ENCODE assay signal across 11 mouse cellular contexts in genomic region chr3:96546880-96547279, GRCm38 (mm10). TPM values are rescaled to one million over a fixed set of nuclear protein-coding genes. Genes with fewer than 3 reads are reported as not detected.
A peak's percentile ranks its signal among the peaks of the same experiment; 100 is the strongest.
DNase-seq lines count a peak whose midpoint lies in the region; ATAC-seq lines count a peak whose summit lies in the region.
"Had no signal": no experiment of that assay in that cellular context is flagged by ENCODE, and none has a peak within 500 bp of the region (broad histone marks: within the 10 kb centered on the region; RNA-seq: fewer than 3 reads in every experiment).

No protein-coding gene starts in this region.

- H3K4me3 ChIP-seq in heart, embryonic 14.5 days (ENCODE audit: control insufficient read depth in 1 of 2, insufficient read depth in 1 of 2, low read depth in 1 of 2, low read length in 2 of 2) = no peak overlapping the region
- no peak overlapping the region for H3K4me3 ChIP-seq in midbrain, embryonic 14.5 days (replicated peaks; ENCODE audit: low read depth, low read length)
- no peak overlapping the region for H3K4me3 ChIP-seq in midbrain, embryonic 15.5 days
- no peak overlapping the region for H3K4me3 ChIP-seq in embryonic facial prominence, embryonic 14.5 days (ENCODE audit: low read depth, low read length)
- H3K4me3 ChIP-seq in neural tube, embryonic 15.5 days (replicated peaks) = no peak overlapping the region
- H3K4me3 ChIP-seq: erythroblast, embryonic 14.5 days; limb, embryonic 15.5 days had no signal

- H3K9me3 ChIP-seq in heart, embryonic 14.5 days (ENCODE audit: control insufficient read depth, low read length) = no peaks in the 10 kb centered on the region
- no peaks in the 10 kb centered on the region for H3K9me3 ChIP-seq in midbrain, embryonic 14.5 days (ENCODE audit: control insufficient read depth, low read length)
- H3K9me3 ChIP-seq in midbrain, embryonic 15.5 days = no peaks in the 10 kb centered on the region
- H3K9me3 ChIP-seq in embryonic facial prominence, embryonic 14.5 days (ENCODE audit: control insufficient read depth, low read length) = no peaks in the 10 kb centered on the region
- H3K9me3 ChIP-seq in neural tube, embryonic 15.5 days (replicated peaks) = no peaks in the 10 kb centered on the region
- H3K9me3 ChIP-seq: limb, embryonic 15.5 days had no signal

- no peaks in the 10 kb centered on the region; the same call in 1 of the 2 replicates for H3K27me3 ChIP-seq in heart, embryonic 14.5 days (ENCODE audit: control insufficient read depth, insufficient read depth, low read length)
- peaks cover 4% of the 10 kb centered on the region; the same call in 1 of the 2 replicates for H3K27me3 ChIP-seq in midbrain, embryonic 14.5 days (ENCODE audit: control insufficient read depth, insufficient read depth, low read length)
- H3K27me3 ChIP-seq in midbrain, embryonic 15.5 days (replicated peaks) = peaks cover 7% of the 10 kb centered on the region; the same call in 1 of the 2 replicates
- H3K27me3 ChIP-seq in embryonic facial prominence, embryonic 14.5 days (replicated peaks; ENCODE audit: control insufficient read depth, insufficient read depth, low read length) = no peaks in the 10 kb centered on the region
- no peaks in the 10 kb centered on the region for H3K27me3 ChIP-seq in neural tube, embryonic 15.5 days (replicated peaks)
- H3K27me3 ChIP-seq: limb, embryonic 15.5 days had no signal

- H3K9ac ChIP-seq in heart, embryonic 14.5 days (ENCODE audit: low read length) = no peak overlapping the region
- no peak overlapping the region for H3K9ac ChIP-seq in midbrain, embryonic 14.5 days (replicated peaks; ENCODE audit: low read length)
- H3K9ac ChIP-seq in midbrain, embryonic 15.5 days = no peak overlapping the region
- no peak overlapping the region for H3K9ac ChIP-seq in embryonic facial prominence, embryonic 14.5 days (ENCODE audit: low read depth, low read length)
- no peak overlapping the region for H3K9ac ChIP-seq in neural tube, embryonic 15.5 days (replicated peaks)
- H3K9ac ChIP-seq: limb, embryonic 15.5 days had no signal

- ATAC-seq in heart, embryonic 14.5 days (ENCODE audit: insufficient number of reproducible peaks, insufficient read depth, low FRiP score, low read depth) = no peak
- ATAC-seq in midbrain, embryonic 14.5 days (ENCODE audit: low FRiP score, low TSS enrichment) = no peak
- ATAC-seq in midbrain, embryonic 15.5 days (replicated peaks) = no peak
- ATAC-seq in embryonic facial prominence, embryonic 14.5 days (ENCODE audit: low read depth) = 0 out of 2 replicates have a peak, but pooled peaks have one; percentile 10
- ATAC-seq in neural tube, embryonic 15.5 days (ENCODE audit: low FRiP score) = no peak

- peak overlapping the region; percentile 31; the same call in 1 of the 2 replicates for H3K4me2 ChIP-seq in heart, embryonic 14.5 days (ENCODE audit: low read length)
- peak overlapping the region; percentile 13; the same call in 1 of the 2 replicates for H3K4me2 ChIP-seq in midbrain, embryonic 14.5 days (ENCODE audit: low read length)
- H3K4me2 ChIP-seq in midbrain, embryonic 15.5 days = no peak overlapping the region
- no peak overlapping the region for H3K4me2 ChIP-seq in embryonic facial prominence, embryonic 14.5 days (ENCODE audit: low read depth, low read length)
- peak overlapping the region; percentile 20; the same call in 1 of the 2 replicates for H3K4me2 ChIP-seq in neural tube, embryonic 15.5 days

- H3K27ac ChIP-seq in heart, embryonic 14.5 days (replicated peaks in 1 of 2; ENCODE audit: control insufficient read depth in 1 of 2, insufficient read depth in 1 of 2, low read depth in 2 of 2, low read length in 2 of 2) = no peak overlapping the region
- H3K27ac ChIP-seq in midbrain, embryonic 14.5 days (replicated peaks; ENCODE audit: low read depth, low read length) = no peak overlapping the region
- no peak overlapping the region for H3K27ac ChIP-seq in midbrain, embryonic 15.5 days
- H3K27ac ChIP-seq in embryonic facial prominence, embryonic 14.5 days (replicated peaks; ENCODE audit: low read depth, low read length) = no peak overlapping the region
- H3K27ac ChIP-seq in neural tube, embryonic 15.5 days (replicated peaks) = no peak overlapping the region
- H3K27ac ChIP-seq: limb, embryonic 15.5 days had no signal

- WGBS in heart, embryonic 14.5 days = 32% methylated on average over 4 of the region's 4 CpGs
- 49% methylated on average over 4 of the region's 4 CpGs for WGBS in midbrain, embryonic 14.5 days
- WGBS in midbrain, embryonic 15.5 days = 47% methylated on average over 4 of the region's 4 CpGs
- whole genome bisulfite sequencing in embryonic facial prominence, embryonic 14.5 days = 55% methylated on average over 4 of the region's 4 CpGs
- WGBS in neural tube, embryonic 15.5 days = 51% methylated on average over 4 of the region's 4 CpGs

- DNase-seq in heart, postnatal 4 days = no peak
- no peak for DNase-seq in midbrain, embryonic 14.5 days
- no peak for DNase-seq in embryonic facial prominence, embryonic 14.5 days (ENCODE audit: low spot score)
- no peak for DNase-seq in spleen, postnatal 36 days (ENCODE audit: low spot score in 2 of 2)

- H3K4me1 ChIP-seq in heart, embryonic 14.5 days (ENCODE audit: control insufficient read depth in 2 of 2, insufficient read depth in 2 of 2, low read length in 2 of 2) = peaks cover 7 to 24% of the 10 kb centered on the region in 2 experiments
- no peaks in the 10 kb centered on the region for H3K4me1 ChIP-seq in midbrain, embryonic 14.5 days (ENCODE audit: control insufficient read depth, insufficient read depth, low read length)
- H3K4me1 ChIP-seq in midbrain, embryonic 15.5 days = 0 out of 2 replicates have a peak, but pooled peaks cover 2% of the 10 kb centered on the region
- no peaks in the 10 kb centered on the region for H3K4me1 ChIP-seq in embryonic facial prominence, embryonic 14.5 days (ENCODE audit: control insufficient read depth, insufficient read depth, low read length)
- H3K4me1 ChIP-seq in neural tube, embryonic 15.5 days = no peaks in the 10 kb centered on the region

- H3K36me3 ChIP-seq in heart, embryonic 14.5 days (ENCODE audit: control insufficient read depth, insufficient read depth, low read length) = no peaks in the 10 kb centered on the region
- H3K36me3 ChIP-seq in midbrain, embryonic 14.5 days (ENCODE audit: control insufficient read depth, insufficient read depth, low read length) = no peaks in the 10 kb centered on the region
- no peaks in the 10 kb centered on the region for H3K36me3 ChIP-seq in midbrain, embryonic 15.5 days (replicated peaks)
- H3K36me3 ChIP-seq in embryonic facial prominence, embryonic 14.5 days (ENCODE audit: control insufficient read depth, insufficient read depth, low read length) = no peaks in the 10 kb centered on the region
- no peaks in the 10 kb centered on the region for H3K36me3 ChIP-seq in neural tube, embryonic 15.5 days
- H3K36me3 ChIP-seq: limb, embryonic 15.5 days had no signal

RNA-seq across cellular contexts. Expression of gene Txnip, which starts 10.9 kb away (rescaled TPM):
- polyA plus RNA-seq in heart, embryonic 14.5 days (2014; fragmentation: Nextera tagmentation; extraction: Ambion mirVana) = 257 and 262 TPM in 2 replicates
- 100 to 1,000 TPM; 286 to 331 TPM for total RNA-seq in heart, postnatal 4 days (2021)
- polyA plus RNA-seq in midbrain, embryonic 14.5 days (2014; fragmentation: Nextera tagmentation; extraction: Ambion mirVana) = 45.0 and 60.1 TPM in 2 replicates
- polyA plus RNA-seq in midbrain, embryonic 15.5 days (2015; fragmentation: Nextera tagmentation; extraction: Ambion mirVana) = 52.0 TPM in 2 replicates
- polyA plus RNA-seq in embryonic facial prominence, embryonic 14.5 days (2014; fragmentation: Nextera tagmentation; extraction: Ambion mirVana) = 160 and 166 TPM in 2 replicates
- 52.5 and 72.5 TPM in 2 replicates for polyA plus RNA-seq in neural tube, embryonic 15.5 days (2015; fragmentation: Nextera tagmentation; extraction: Ambion mirVana)

RNA-seq across cellular contexts. Expression of gene Hfe2, which starts 21.9 kb away (rescaled TPM):
- polyA plus RNA-seq in heart, embryonic 14.5 days (2014; fragmentation: Nextera tagmentation; extraction: Ambion mirVana) = 10.8 and 11.7 TPM in 2 replicates
- 10 to 100 TPM; 95.6 to 97.0 TPM for total RNA-seq in heart, postnatal 4 days (2021)
- 0.84 and 1.3 TPM in 2 replicates for polyA plus RNA-seq in midbrain, embryonic 14.5 days (2014; fragmentation: Nextera tagmentation; extraction: Ambion mirVana)
- polyA plus RNA-seq in midbrain, embryonic 15.5 days (2015; fragmentation: Nextera tagmentation; extraction: Ambion mirVana) = 1.2 and 1.4 TPM in 2 replicates
- polyA plus RNA-seq in embryonic facial prominence, embryonic 14.5 days (2014; fragmentation: Nextera tagmentation; extraction: Ambion mirVana) = 28.3 and 36.4 TPM in 2 replicates
- 2.4 and 3.0 TPM in 2 replicates for polyA plus RNA-seq in neural tube, embryonic 15.5 days (2015; fragmentation: Nextera tagmentation; extraction: Ambion mirVana)
- polyA plus RNA-seq: erythroblast, embryonic 14.5 days; inflammation-experienced regulatory T-cells, adult 6 months had no signal

RNA-seq across cellular contexts. Expression of gene Gm16253, which starts 29.9 kb away (rescaled TPM):
- polyA plus RNA-seq in heart, embryonic 14.5 days (2014; fragmentation: Nextera tagmentation; extraction: Ambion mirVana) = 0.68 and 0.81 TPM in 2 replicates
- 1 to 10 TPM; 2.5 to 2.9 TPM for total RNA-seq in heart, postnatal 4 days (2021)
- 0.43 and 0.45 TPM in 2 replicates for polyA plus RNA-seq in midbrain, embryonic 14.5 days (2014; fragmentation: Nextera tagmentation; extraction: Ambion mirVana)
- 1.1 and 2.1 TPM in 2 replicates for polyA plus RNA-seq in midbrain, embryonic 15.5 days (2015; fragmentation: Nextera tagmentation; extraction: Ambion mirVana)
- 0.55 TPM in 1 of 2 replicates, not detected in the other for polyA plus RNA-seq in embryonic facial prominence, embryonic 14.5 days (2014; fragmentation: Nextera tagmentation; extraction: Ambion mirVana)
- polyA plus RNA-seq in neural tube, embryonic 15.5 days (2015; fragmentation: Nextera tagmentation; extraction: Ambion mirVana) = 1.8 TPM in 2 replicates
- total RNA-seq: layer of hippocampus, postnatal 36 days had no signal
- polyA plus RNA-seq: erythroblast, embryonic 14.5 days had no signal

RNA-seq across cellular contexts. Expression of gene Polr3gl, which starts 47.1 kb away (rescaled TPM):
- polyA plus RNA-seq in heart, embryonic 14.5 days (2014; fragmentation: Nextera tagmentation; extraction: Ambion mirVana) = 25.5 and 28.7 TPM in 2 replicates
- 10 to 100 TPM; 20.4 to 24.0 TPM for total RNA-seq in heart, postnatal 4 days (2021)
- 14.8 and 17.1 TPM in 2 replicates for polyA plus RNA-seq in midbrain, embryonic 14.5 days (2014; fragmentation: Nextera tagmentation; extraction: Ambion mirVana)
- 35.7 and 36.9 TPM in 2 replicates for polyA plus RNA-seq in midbrain, embryonic 15.5 days (2015; fragmentation: Nextera tagmentation; extraction: Ambion mirVana)
- polyA plus RNA-seq in embryonic facial prominence, embryonic 14.5 days (2014; fragmentation: Nextera tagmentation; extraction: Ambion mirVana) = 8.9 and 11.0 TPM in 2 replicates
- polyA plus RNA-seq in neural tube, embryonic 15.5 days (2015; fragmentation: Nextera tagmentation; extraction: Ambion mirVana) = 35.2 and 35.8 TPM in 2 replicates

RNA-seq across cellular contexts. Expression of gene Ankrd34a, which starts 49.6 kb away (rescaled TPM):
- 8.4 and 8.5 TPM in 2 replicates for polyA plus RNA-seq in heart, embryonic 14.5 days (2014; fragmentation: Nextera tagmentation; extraction: Ambion mirVana)
- 1 to 10 TPM; 1.8 to 3.1 TPM for total RNA-seq in heart, postnatal 4 days (2021)
- polyA plus RNA-seq in midbrain, embryonic 14.5 days (2014; fragmentation: Nextera tagmentation; extraction: Ambion mirVana) = 12.0 and 13.7 TPM in 2 replicates
- 15.0 and 16.7 TPM in 2 replicates for polyA plus RNA-seq in midbrain, embryonic 15.5 days (2015; fragmentation: Nextera tagmentation; extraction: Ambion mirVana)
- polyA plus RNA-seq in embryonic facial prominence, embryonic 14.5 days (2014; fragmentation: Nextera tagmentation; extraction: Ambion mirVana) = 2.7 and 3.0 TPM in 2 replicates
- polyA plus RNA-seq in neural tube, embryonic 15.5 days (2015; fragmentation: Nextera tagmentation; extraction: Ambion mirVana) = 18.6 and 21.0 TPM in 2 replicates
- polyA plus RNA-seq: erythroblast, embryonic 14.5 days had no signal

Comparison
In these comparisons a context has a peak if more than half of its experiments do, and no peak if none do; other contexts are left out.
1. H3K4me2 ChIP-seq: peak in heart, embryonic 14.5 days (single experiment), midbrain, embryonic 14.5 days (single experiment) and neural tube, embryonic 15.5 days (single experiment); none in midbrain, embryonic 15.5 days (single experiment) and embryonic facial prominence, embryonic 14.5 days (single experiment).